Mouse (Mus musculus): ENCODE measurements around the gene Sez6. TPM values are rescaled to one million over a fixed set of nuclear protein-coding genes. Genes with fewer than 3 reads are reported as not detected.

Sez6 gene
- polyA plus RNA-seq, 2 experiments: 0.03 TPM; not detected in 1

- whole genome bisulfite sequencing (ENCODE audit: insufficient replicate concordance): 16% methylated on average over 4 of the region's 4 CpGs
Observed at GRCm38 (mm10) chr11:77937649-77938410, 7.2 kb downstream of the Sez6 start.

GRCm38 (mm10) chr11:77942230-77942629 lies 11.6 kb downstream of the Sez6 start:
- Histone ChIP-seq H3K9ac (replicated peaks) (no peak overlapping the region), H3K4me3 (ENCODE audit: insufficient read depth in 1 of 2, low read depth in 2 of 2, low read length in 2 of 2) (no peak overlapping the region), H3K9me3 (ENCODE audit: control insufficient read depth, low read length) (no peaks in the 10 kb centered on the region), H3K36me3 (replicated peaks; ENCODE audit: control insufficient read depth, insufficient read depth, low read depth) (no peaks in the 10 kb centered on the region), H3K27ac (no peak overlapping the region), H3K4me1 (replicated peaks; ENCODE audit: control insufficient read depth in 2 of 2, insufficient read depth in 2 of 2, low read length in 1 of 2) (no peaks in the 10 kb centered on the region), H3K4me2 (ENCODE audit: low read depth) (no peak overlapping the region), H3K27me3 (ENCODE audit: control insufficient read depth, insufficient read depth, low read length) (no peaks in the 10 kb centered on the region; the same call in 1 of the 2 replicates)
- WGBS (ENCODE audit: insufficient replicate concordance): 32% methylated on average over 5 of the region's 5 CpGs
- DNase-seq (ENCODE audit: low read depth in 3 of 3, low spot score in 3 of 3) (no peak), ATAC-seq (ENCODE audit: insufficient read depth) (no peak)
- TF ChIP-seq EP300 (IDR thresholded peaks at IDR 0.05; ENCODE audit: low read depth) (no peak), CTCF (IDR thresholded peaks at IDR 0.05; ENCODE audit: low read depth) (no peak)

More at GRCm38 (mm10) chr11:77937649-77938410, 7.2 kb downstream of the Sez6 start:
- TF ChIP-seq CTCF (IDR thresholded peaks at IDR 0.05; ENCODE audit: low read depth) (no peak), EP300 (IDR thresholded peaks at IDR 0.05; ENCODE audit: low read depth) (no peak)
- ATAC-seq (ENCODE audit: insufficient read depth) (no peak), DNase-seq (ENCODE audit: low read depth in 3 of 3, low spot score in 3 of 3) (no peak)
- Histone ChIP-seq H3K36me3 (replicated peaks; ENCODE audit: control insufficient read depth, insufficient read depth, low read depth) (no peaks in the 10 kb centered on the region), H3K9me3 (ENCODE audit: control insufficient read depth, low read length) (no peaks in the 10 kb centered on the region), H3K27ac (no peak overlapping the region), H3K27me3 (ENCODE audit: control insufficient read depth, insufficient read depth, low read length) (peaks cover 32% of the 10 kb centered on the region), H3K4me2 (ENCODE audit: low read depth) (no peak overlapping the region), H3K4me1 (replicated peaks; ENCODE audit: control insufficient read depth in 2 of 2, insufficient read depth in 2 of 2, low read length in 1 of 2) (no peaks in the 10 kb centered on the region), H3K4me3 (ENCODE audit: insufficient read depth in 1 of 2, low read depth in 2 of 2, low read length in 2 of 2) (no peak overlapping the region), H3K9ac (replicated peaks) (no peak overlapping the region)

DNA sequence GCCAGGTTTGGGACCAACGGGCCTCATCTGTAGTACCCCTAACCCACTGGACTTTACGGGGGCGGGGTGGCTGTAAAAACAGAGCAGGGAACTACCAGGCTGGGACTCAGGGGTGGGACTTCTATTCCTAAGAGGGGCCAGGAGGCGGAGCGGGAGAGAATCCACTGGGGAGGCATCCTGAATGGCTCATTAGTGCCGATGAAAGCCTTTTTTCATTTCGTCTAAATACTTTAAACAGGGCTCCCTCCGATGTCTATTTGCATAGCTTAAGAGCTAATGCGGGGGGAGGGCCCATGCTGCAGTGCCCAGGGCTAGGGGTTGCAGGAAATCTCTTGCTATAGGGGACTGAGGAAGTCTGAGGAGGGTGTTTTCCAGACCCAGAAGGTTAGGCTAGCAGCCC lies 17.3 kb downstream of the Sez6 start:
- Histone ChIP-seq H3K4me3 (ENCODE audit: insufficient read depth in 1 of 2, low read depth in 2 of 2, low read length in 2 of 2) (no peak overlapping the region), H3K4me1 (replicated peaks; ENCODE audit: control insufficient read depth in 2 of 2, insufficient read depth in 2 of 2, low read length in 1 of 2) (no peaks in the 10 kb centered on the region), H3K9me3 (ENCODE audit: control insufficient read depth, low read length) (no peaks in the 10 kb centered on the region), H3K27me3 (ENCODE audit: control insufficient read depth, insufficient read depth, low read length) (peaks cover 11% of the 10 kb centered on the region), H3K27ac (no peak overlapping the region), H3K4me2 (ENCODE audit: low read depth) (no peak overlapping the region), H3K9ac (replicated peaks) (no peak overlapping the region), H3K36me3 (replicated peaks; ENCODE audit: control insufficient read depth, insufficient read depth, low read depth) (no peaks in the 10 kb centered on the region)
- no peak for ATAC-seq (ENCODE audit: insufficient read depth)
- no peak for TF ChIP-seq EP300 (IDR thresholded peaks at IDR 0.05; ENCODE audit: low read depth)
- no peak for TF ChIP-seq CTCF (IDR thresholded peaks at IDR 0.05; ENCODE audit: low read depth)
- 10% methylated on average over 9 of the region's 9 CpGs for WGBS (ENCODE audit: insufficient replicate concordance)
- DNase-seq (ENCODE audit: low read depth in 3 of 3, low spot score in 3 of 3): no peak

GRCm38 (mm10) chr11:77950125-77950685 lies 19.6 kb downstream of the Sez6 start:
- Histone ChIP-seq H3K9me3 (ENCODE audit: control insufficient read depth, low read length) (no peaks in the 10 kb centered on the region), H3K36me3 (replicated peaks; ENCODE audit: control insufficient read depth, insufficient read depth, low read depth) (no peaks in the 10 kb centered on the region), H3K27me3 (ENCODE audit: control insufficient read depth, insufficient read depth, low read length) (peaks cover 11% of the 10 kb centered on the region), H3K4me2 (ENCODE audit: low read depth) (no peak overlapping the region), H3K27ac (no peak overlapping the region), H3K4me1 (replicated peaks; ENCODE audit: control insufficient read depth in 2 of 2, insufficient read depth in 2 of 2, low read length in 1 of 2) (no peaks in the 10 kb centered on the region), H3K4me3 (ENCODE audit: insufficient read depth in 1 of 2, low read depth in 2 of 2, low read length in 2 of 2) (no peak overlapping the region), H3K9ac (replicated peaks) (no peak overlapping the region)
- TF ChIP-seq CTCF (IDR thresholded peaks at IDR 0.05; ENCODE audit: low read depth) (no peak), EP300 (IDR thresholded peaks at IDR 0.05; ENCODE audit: low read depth) (no peak)
- ATAC-seq (ENCODE audit: insufficient read depth) (no peak), DNase-seq (ENCODE audit: low read depth in 3 of 3, low spot score in 3 of 3) (no peak)
- 13% methylated on average over 12 of the region's 12 CpGs for WGBS (ENCODE audit: insufficient replicate concordance)

DNA sequence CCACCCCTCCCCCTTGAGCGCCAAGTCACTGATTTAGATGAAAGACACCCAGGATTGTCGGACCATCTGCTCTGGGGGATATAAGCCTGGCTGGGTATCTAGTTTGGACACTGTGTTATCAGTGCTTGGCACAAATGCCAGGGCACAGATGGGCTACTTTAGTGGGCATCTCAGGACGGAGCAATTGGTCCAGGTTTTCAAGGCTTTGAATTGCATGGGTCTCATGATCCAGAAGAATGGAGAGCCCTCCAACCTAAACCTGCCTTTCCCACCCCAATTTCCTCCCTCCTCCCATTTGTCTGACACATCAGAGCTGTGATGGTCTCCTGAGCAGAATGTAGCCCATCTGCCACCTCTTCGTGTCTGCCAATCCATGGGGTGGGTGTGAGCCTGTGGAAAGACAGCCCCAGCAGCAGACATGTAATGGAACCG lies 20.2 kb downstream of the Sez6 start:
- no peak for DNase-seq (ENCODE audit: low read depth in 3 of 3, low spot score in 3 of 3)
- Histone ChIP-seq H3K4me3 (ENCODE audit: insufficient read depth in 1 of 2, low read depth in 2 of 2, low read length in 2 of 2) (no peak overlapping the region), H3K4me1 (replicated peaks; ENCODE audit: control insufficient read depth in 2 of 2, insufficient read depth in 2 of 2, low read length in 1 of 2) (no peaks in the 10 kb centered on the region), H3K9ac (replicated peaks) (no peak overlapping the region), H3K9me3 (ENCODE audit: control insufficient read depth, low read length) (no peaks in the 10 kb centered on the region), H3K27me3 (ENCODE audit: control insufficient read depth, insufficient read depth, low read length) (peaks cover 11% of the 10 kb centered on the region), H3K27ac (no peak overlapping the region), H3K36me3 (replicated peaks; ENCODE audit: control insufficient read depth, insufficient read depth, low read depth) (no peaks in the 10 kb centered on the region), H3K4me2 (ENCODE audit: low read depth) (no peak overlapping the region)
- 40% methylated on average over 5 of the region's 5 CpGs for WGBS (ENCODE audit: insufficient replicate concordance)
- no peak for ATAC-seq (ENCODE audit: insufficient read depth)
- TF ChIP-seq EP300 (IDR thresholded peaks at IDR 0.05; ENCODE audit: low read depth) (no peak), CTCF (IDR thresholded peaks at IDR 0.05; ENCODE audit: low read depth) (no peak)
